Mouse (Mus musculus) kidney, embryonic 16.5 days (tissue): ENCODE results near the gene Nup98. TPM values are rescaled to one million over a fixed set of nuclear protein-coding genes. Genes with fewer than 3 reads are reported as not detected.
A peak's percentile ranks its signal among the peaks of the same experiment; 100 is the strongest.

ENCODE experiments used
- ATAC-seq: fragments of 200-750 bp; cut with Nextera tagmentation; 2 replicates; pipeline ENCODE4 v1.8.0; 2017; ENCODE audit warnings: moderate TSS enrichment; ENCODE audit not compliant: low FRiP score, low TSS enrichment
- H3K27ac ChIP-seq: fragments of 300-500 bp; sonication (generic); 2 replicates; pipeline ENCODE4 v1.5.1; 2014; ENCODE audit warnings: low read length
- H3K27me3 ChIP-seq: fragments of 300-500 bp; sonication (generic); 2 replicates; pipeline ENCODE4 v1.6.1; 2014; ENCODE audit warnings: low read length, control low read depth, mixed read lengths; ENCODE audit not compliant: insufficient read depth
- H3K36me3 ChIP-seq: fragments of 300-500 bp; sonication (generic); 2 replicates; pipeline ENCODE4 v1.6.1; 2014; ENCODE audit warnings: low read length, control low read depth, mixed read lengths; ENCODE audit not compliant: insufficient read depth
- H3K4me1 ChIP-seq: fragments of 300-500 bp; sonication (generic); 2 replicates; pipeline ENCODE4 v1.6.1; 2014; ENCODE audit warnings: low read length, control low read depth, mixed read lengths; ENCODE audit not compliant: insufficient read depth
- H3K4me2 ChIP-seq: fragments of 300-500 bp; sonication (generic); replicated peaks from 2 replicates; pipeline ENCODE4 v1.6.1; 2014; ENCODE audit warnings: low read depth, low read length
- H3K4me3 ChIP-seq: fragments of 300-500 bp; sonication (generic); 2 replicates; pipeline ENCODE4 v1.5.1; 2014; ENCODE audit warnings: mild to moderate bottlenecking, low read length
- H3K9ac ChIP-seq: fragments of 300-500 bp; sonication (generic); replicated peaks from 2 replicates; pipeline ENCODE4 v1.6.1; 2014; ENCODE audit warnings: low read length
- H3K9me3 ChIP-seq: fragments of 300-500 bp; sonication (generic); 2 replicates; pipeline ENCODE4 v1.6.1; 2016; ENCODE audit warnings: low read length, control low read depth
- WGBS: fragments of 180-500 bp; shearing (Covaris S2); extraction: QIAGEN DNeasy Blood & Tissue Kit; methylation state at CpG from one replicate; pipeline ENCODE4 v1.1.7; 2014; 5-methylcytosine and 5-hydroxymethylcytosine counted together
- polyA plus RNA-seq: library from polyadenylated mRNA; unstranded; fragments of >200 nt; fragmentation: Nextera tagmentation; extraction: Ambion mirVana; gene quantifications from 2 replicates; pipeline ENCODE4 v1.2.1, GENCODE M21; 2015

Nup98 gene
- 36.4 and 39.6 TPM in 2 replicates for polyA plus RNA-seq

GRCm38 (mm10) chr7:102209756-102210721 is at the start of gene Nup98, which contains the start of gene Pgap2:
Gene Nup98 (minus strand): TSS chr7:102210176.
Gene Pgap2 (plus strand): TSS chr7:102210208.
- WGBS: under 1% methylated on average over 73 of the region's 87 CpGs
- no peaks in the 10 kb centered on the region for H3K27me3 ChIP-seq
- H3K4me2 ChIP-seq: peak within 1 kb of the TSS; percentile 83
- peaks cover 17% of the 10 kb centered on the region; the same call in 1 of the 2 replicates for H3K4me1 ChIP-seq
- H3K36me3 ChIP-seq: 0 out of 2 replicates have a peak, but pooled peaks cover 3% of the 10 kb centered on the region
- no peaks in the 10 kb centered on the region for H3K9me3 ChIP-seq
- H3K4me3 ChIP-seq: peak within 1 kb of the TSS; percentile 88
- peak; percentile 99 for ATAC-seq
- H3K9ac ChIP-seq: peak within 1 kb of the TSS; percentile 92
- H3K27ac ChIP-seq: peak within 1 kb of the TSS; percentile 95

- H3K9me3 ChIP-seq: no peaks in the 10 kb centered on the region
- H3K9ac ChIP-seq: no peak overlapping the region
- no peak overlapping the region for H3K27ac ChIP-seq
- 76% methylated on average over 3 of the region's 3 CpGs for WGBS
- no peak for ATAC-seq
- H3K36me3 ChIP-seq: no peaks in the 10 kb centered on the region
- H3K4me2 ChIP-seq: no peak overlapping the region
- H3K4me1 ChIP-seq: no peaks in the 10 kb centered on the region
- H3K27me3 ChIP-seq: no peaks in the 10 kb centered on the region
- no peak overlapping the region for H3K4me3 ChIP-seq
These were observed 48.8 kb upstream of the Nup98 start for GRCm38 (mm10) chr7:102258753-102259152.

- H3K9ac ChIP-seq: no peak overlapping the region
- peak; percentile 68; the same call in 1 of the 2 replicates for ATAC-seq
- no peaks in the 10 kb centered on the region for H3K27me3 ChIP-seq
- H3K27ac ChIP-seq: no peak overlapping the region
- 21% methylated on average over 4 of the region's 4 CpGs for WGBS
- H3K36me3 ChIP-seq: no peaks in the 10 kb centered on the region
- no peak overlapping the region for H3K4me3 ChIP-seq
- no peaks in the 10 kb centered on the region for H3K4me1 ChIP-seq
- H3K4me2 ChIP-seq: no peak overlapping the region
- H3K9me3 ChIP-seq: no peaks in the 10 kb centered on the region
These were observed 48.2 kb upstream of the Nup98 start for GRCm38 (mm10) chr7:102258189-102258588.

- no peak overlapping the region for H3K4me3 ChIP-seq
- H3K4me2 ChIP-seq: no peak overlapping the region
- no peak for ATAC-seq
- no peaks in the 10 kb centered on the region for H3K9me3 ChIP-seq
- no peaks in the 10 kb centered on the region for H3K27me3 ChIP-seq
- no peaks in the 10 kb centered on the region for H3K36me3 ChIP-seq
- H3K9ac ChIP-seq: no peak overlapping the region
- no peaks in the 10 kb centered on the region for H3K4me1 ChIP-seq
- 83% methylated on average over 3 of the region's 3 CpGs for WGBS
- H3K27ac ChIP-seq: no peak overlapping the region
These were observed 46.7 kb upstream of the Nup98 start for GRCm38 (mm10) chr7:102256636-102257035.

GRCm38 (mm10) chr7:102255954-102256353 is 46.0 kb upstream of the Nup98 start, which contains the start of gene Rhog:
Gene Rhog (minus strand): TSS chr7:102256054.
- peaks cover 5% of the 10 kb centered on the region for H3K4me1 ChIP-seq
- no peaks in the 10 kb centered on the region for H3K36me3 ChIP-seq
- no peak within 1 kb of the TSS for H3K4me3 ChIP-seq
- 80% methylated on average over 3 of the region's 3 CpGs for WGBS
- no peaks in the 10 kb centered on the region for H3K9me3 ChIP-seq
- no peaks in the 10 kb centered on the region for H3K27me3 ChIP-seq
- no peak within 1 kb of the TSS for H3K4me2 ChIP-seq
- H3K9ac ChIP-seq: no peak within 1 kb of the TSS
- no peak for ATAC-seq
- H3K27ac ChIP-seq: no peak within 1 kb of the TSS

- WGBS: 93% methylated on average over 1 of the region's 1 CpGs
- H3K4me1 ChIP-seq: peaks cover 14% of the 10 kb centered on the region
- no peak for ATAC-seq
These were observed 43.7 kb upstream of the Nup98 start for GRCm38 (mm10) chr7:102253631-102254030.

GRCm38 (mm10) chr7:102250631-102251214 is 40.7 kb upstream of the Nup98 start:
- peak; percentile 86 for ATAC-seq
- peak overlapping the region; percentile 95 for H3K4me3 ChIP-seq
- H3K9me3 ChIP-seq: no peaks in the 10 kb centered on the region
- H3K9ac ChIP-seq: peak overlapping the region; percentile 91
- H3K4me2 ChIP-seq: peak overlapping the region; percentile 74
- H3K36me3 ChIP-seq: no peaks in the 10 kb centered on the region
- WGBS: under 1% methylated on average over 31 of the region's 33 CpGs
- peaks cover 43% of the 10 kb centered on the region for H3K4me1 ChIP-seq
- peak overlapping the region; percentile 97 for H3K27ac ChIP-seq
- no peaks in the 10 kb centered on the region for H3K27me3 ChIP-seq

More at GRCm38 (mm10) chr7:102253631-102254030, 43.7 kb upstream of the Nup98 start:
- Histone ChIP-seq H3K9me3 (no peaks in the 10 kb centered on the region), H3K27ac (no peak overlapping the region), H3K4me3 (no peak overlapping the region), H3K4me2 (no peak overlapping the region), H3K9ac (no peak overlapping the region), H3K36me3 (no peaks in the 10 kb centered on the region), H3K27me3 (no peaks in the 10 kb centered on the region)

- Histone ChIP-seq H3K9me3 (no peaks in the 10 kb centered on the region), H3K9ac (peak overlapping the region; percentile 91), H3K4me3 (peak overlapping the region; percentile 95), H3K4me1 (peaks cover 50% of the 10 kb centered on the region), H3K27me3 (no peaks in the 10 kb centered on the region), H3K4me2 (peak overlapping the region; percentile 74), H3K27ac (peak overlapping the region; percentile 97), H3K36me3 (no peaks in the 10 kb centered on the region)
- under 1% methylated on average over 41 of the region's 49 CpGs for WGBS
- peak; percentile 88 for ATAC-seq
These were observed 40.1 kb upstream of the Nup98 start for GRCm38 (mm10) chr7:102249896-102250630.

GRCm38 (mm10) chr7:102249531-102249895 is 39.5 kb upstream of the Nup98 start:
- H3K27ac ChIP-seq: peak overlapping the region; percentile 97
- no peaks in the 10 kb centered on the region for H3K27me3 ChIP-seq
- ATAC-seq: peak; percentile 52
- peaks cover 53% of the 10 kb centered on the region for H3K4me1 ChIP-seq
- peak overlapping the region; percentile 95 for H3K4me3 ChIP-seq
- WGBS: under 1% methylated on average over 23 of the region's 23 CpGs
- peak overlapping the region; percentile 74 for H3K4me2 ChIP-seq
- no peaks in the 10 kb centered on the region for H3K9me3 ChIP-seq
- H3K36me3 ChIP-seq: no peaks in the 10 kb centered on the region
- H3K9ac ChIP-seq: peak overlapping the region; percentile 91
